Mouse (Mus musculus) testis, adult 2 months (tissue): Measurements from ENCODE around the gene Fam186a. TPM values are rescaled to one million over a fixed set of nuclear protein-coding genes. Genes with fewer than 3 reads are reported as not detected.
A peak's percentile ranks its signal among the peaks of the same experiment; 100 is the strongest.
"Not testable (repeated sequence)": the region's sequence is repeated elsewhere in the genome, so short reads cannot be mapped to it uniquely, and the experiment has no call there.

ENCODE experiments used
- H3K27ac ChIP-seq: fragments of 200-500 bp; 2 replicates; pipeline ENCODE4 v1.5.1; 2012; ENCODE audit warnings: low read depth, low read length; ENCODE audit not compliant: control insufficient read depth, insufficient read depth
- H3K27me3 ChIP-seq: fragments of 200-500 bp; 2 replicates; pipeline ENCODE4 v1.6.1; 2012; ENCODE audit warnings: mild to moderate bottlenecking, low read length, moderate library complexity; ENCODE audit not compliant: control insufficient read depth, insufficient read depth
- H3K36me3 ChIP-seq: fragments of 200-500 bp; 2 replicates; pipeline ENCODE4 v1.6.1; 2012; ENCODE audit warnings: mild to moderate bottlenecking, low read length; ENCODE audit not compliant: control insufficient read depth, insufficient read depth
- H3K4me1 ChIP-seq: fragments of 200-500 bp; 2 replicates; pipeline ENCODE4 v1.6.1; 2012; ENCODE audit warnings: low read length; ENCODE audit not compliant: control insufficient read depth, insufficient read depth
- H3K4me3 ChIP-seq: fragments of 200-500 bp; 2 replicates; pipeline ENCODE4 v1.5.1; 2012; ENCODE audit warnings: low read depth, mild to moderate bottlenecking, low read length, moderate library complexity, mixed read lengths; ENCODE audit not compliant: control insufficient read depth
- CTCF ChIP-seq: fragments of 200-500 bp; IDR thresholded peaks from 2 replicates; pipeline ENCODE4 v1.5.1; 2012; ENCODE audit warnings: low read depth, mild to moderate bottlenecking, inconsistent platforms, low read length, moderate library complexity; ENCODE audit not compliant: control insufficient read depth, insufficient read depth, insufficient replicate concordance
- POLR2A ChIP-seq: fragments of 200-500 bp; IDR thresholded peaks from 2 replicates; pipeline ENCODE4 v1.6.1; 2012; ENCODE audit warnings: low read depth, mild to moderate bottlenecking, inconsistent platforms, low read length, moderate library complexity; ENCODE audit not compliant: control insufficient read depth
- polyA plus RNA-seq: library from polyadenylated mRNA; depleted of rRNA; stranded (reverse); fragments of >200 nt; gene quantifications from 2 replicates; pipeline ENCODE4 v1.2.3, GENCODE M21; 2012; rRNA removed

Gene Fam186a
- polyA plus RNA-seq, 1 experiment, result 69.6 TPM

DNA sequence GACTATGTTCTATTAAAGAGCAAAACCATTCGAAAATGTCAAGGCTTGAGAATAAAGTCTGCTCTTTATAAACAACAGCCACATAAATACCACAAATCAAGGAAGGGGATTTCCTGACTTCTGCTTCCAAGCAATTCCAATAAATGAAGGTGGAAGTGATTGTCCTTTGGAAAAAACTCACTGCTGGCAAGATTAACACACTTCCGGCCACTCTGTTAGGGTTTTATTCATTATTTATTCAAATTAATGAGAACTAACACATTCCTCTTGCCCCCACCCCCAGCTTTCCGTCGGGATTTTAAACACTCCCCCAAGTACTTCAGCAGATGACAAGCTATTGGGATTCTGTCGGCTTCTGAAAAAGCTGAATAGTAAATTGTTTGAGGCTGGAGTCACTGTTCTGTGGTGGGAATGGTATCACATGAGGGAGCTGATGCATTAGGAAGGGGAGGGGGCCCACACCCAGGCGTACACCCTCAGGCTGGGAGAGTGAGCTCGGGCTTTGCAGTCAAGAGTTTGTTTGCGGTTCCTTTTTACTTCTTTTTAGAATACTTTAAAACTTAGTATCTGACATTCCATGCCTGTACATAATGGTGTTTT is 77.5 kb downstream of the Fam186a start:
- no peak for TF ChIP-seq POLR2A
- TF ChIP-seq CTCF, result no peak

DNA sequence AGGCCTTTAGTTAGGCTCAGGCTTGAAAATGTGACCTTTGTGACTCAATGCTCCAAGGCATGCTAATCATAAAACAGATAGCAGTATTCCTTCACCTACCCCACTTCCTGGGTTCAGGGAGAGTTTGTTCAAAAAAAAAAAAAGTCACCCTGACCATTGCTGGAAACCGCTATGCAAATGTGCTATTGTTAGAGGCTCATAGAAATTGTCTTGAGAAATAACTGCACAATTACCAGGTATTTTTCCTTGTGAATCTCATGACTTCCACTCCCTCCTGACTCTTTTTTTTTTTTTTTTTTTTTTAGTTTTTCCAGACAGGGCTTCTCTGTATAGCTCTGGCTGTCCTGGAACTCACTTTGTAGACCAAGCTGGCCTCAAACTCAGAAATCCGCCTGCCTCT is 79.7 kb downstream of the Fam186a start:
- H3K27ac ChIP-seq, H3K4me1 ChIP-seq, H3K4me3 ChIP-seq, H3K36me3 ChIP-seq, H3K27me3 ChIP-seq: not testable (repeated sequence)

More for the DNA sequence above, 77.5 kb downstream of the Fam186a start:
- Histone ChIP-seq H3K27me3 (no peaks in the 10 kb centered on the region), H3K36me3 (no peaks in the 10 kb centered on the region), H3K4me3 (no peak overlapping the region), H3K4me1 (peaks cover 4% of the 10 kb centered on the region), H3K27ac (no peak overlapping the region)

DNA sequence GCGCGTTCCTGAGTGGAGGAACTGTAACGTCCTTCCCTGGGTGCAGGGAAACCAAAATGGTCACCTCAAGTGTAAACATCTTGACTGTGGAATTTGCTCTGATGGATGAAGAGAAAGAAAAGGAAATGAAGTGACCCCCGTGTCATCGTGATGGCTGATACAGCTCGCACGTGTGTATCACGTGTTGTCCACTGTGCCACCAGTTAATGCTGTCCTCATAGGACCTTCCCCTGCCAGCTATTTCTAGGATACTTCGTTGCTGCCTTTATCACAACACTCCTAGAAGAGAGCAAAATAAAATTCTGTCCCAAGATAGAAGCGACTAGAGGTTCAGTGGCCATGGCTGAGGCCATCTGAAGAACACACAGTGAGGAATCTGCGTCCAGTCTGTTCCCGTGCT is 82.8 kb downstream of the Fam186a start:
- no peak for TF ChIP-seq CTCF
- no peak for TF ChIP-seq POLR2A
- no peaks in the 10 kb centered on the region for H3K36me3 ChIP-seq
- no peak overlapping the region for H3K27ac ChIP-seq
- no peak overlapping the region for H3K4me3 ChIP-seq
- no peaks in the 10 kb centered on the region for H3K4me1 ChIP-seq
- H3K27me3 ChIP-seq, result no peaks in the 10 kb centered on the region

DNA sequence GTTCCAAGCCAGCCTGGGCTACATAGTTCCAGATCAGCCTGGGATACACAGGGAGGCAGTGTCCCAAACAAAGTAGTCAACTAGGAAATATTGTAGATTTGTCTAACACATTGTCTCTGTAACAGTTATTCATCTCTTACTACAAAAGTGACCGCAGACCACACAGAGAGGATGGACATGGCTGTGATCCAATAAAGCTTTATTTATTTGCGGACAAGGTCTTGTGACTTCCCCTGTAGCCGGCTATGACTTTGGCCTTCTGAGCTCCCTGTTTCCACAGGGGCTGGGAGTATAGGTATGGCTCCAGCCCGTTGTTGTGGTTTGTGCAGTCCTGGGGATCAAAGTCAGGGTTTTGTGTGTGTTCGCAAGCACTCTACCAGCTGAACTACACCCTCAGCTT is 88.3 kb downstream of the Fam186a start:
- no peak overlapping the region for H3K27ac ChIP-seq
- H3K36me3 ChIP-seq, result no peaks in the 10 kb centered on the region
- H3K27me3 ChIP-seq, result no peaks in the 10 kb centered on the region
- H3K4me1 ChIP-seq, result peaks cover 9% of the 10 kb centered on the region
- no peak for TF ChIP-seq CTCF
- TF ChIP-seq POLR2A, result no peak
- no peak overlapping the region for H3K4me3 ChIP-seq

- Histone ChIP-seq H3K4me3 (peak within 1 kb of the TSS; percentile 87), H3K36me3 (no peaks in the 10 kb centered on the region), H3K27ac (peak within 1 kb of the TSS; percentile 42), H3K27me3 (no peaks in the 10 kb centered on the region), H3K4me1 (peaks cover 9% of the 10 kb centered on the region)
- TF ChIP-seq CTCF (no peak), POLR2A (peak; percentile 55; the same call in 1 of the 2 replicates)
Observed at GRCm38 (mm10) chr15:99875334-99875869, 91.5 kb downstream of the Fam186a start, which contains the start of gene Lima1. Lima1 (minus strand) TSS chr15:99875456.

- TF ChIP-seq CTCF (no peak), POLR2A (no peak)
- Histone ChIP-seq H3K27me3 (no peaks in the 10 kb centered on the region), H3K4me1 (peaks cover 9% of the 10 kb centered on the region), H3K4me3 (peak overlapping the region; percentile 87), H3K27ac (peak overlapping the region; percentile 12), H3K36me3 (no peaks in the 10 kb centered on the region)
Observed at GRCm38 (mm10) chr15:99874612-99875333, 92.1 kb downstream of the Fam186a start.

DNA sequence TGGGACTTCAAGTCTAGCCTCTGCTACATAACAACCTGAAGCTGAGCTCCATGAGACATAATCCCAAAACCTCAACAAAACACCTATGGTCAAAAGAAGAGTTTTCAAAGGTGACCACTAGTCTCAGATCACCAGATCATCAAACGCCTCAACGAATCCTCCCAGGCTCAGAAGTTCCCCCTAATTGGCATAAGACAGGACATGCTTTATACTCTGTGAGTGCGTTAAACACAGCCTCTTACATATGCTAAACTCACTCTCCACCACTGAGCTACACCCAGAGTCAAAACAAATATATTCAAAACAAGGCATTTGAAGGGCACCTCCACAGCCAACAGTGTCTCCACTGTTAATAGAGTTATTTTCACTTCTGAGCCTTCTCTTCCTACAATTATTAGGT is 94.3 kb downstream of the Fam186a start:
- H3K4me3 ChIP-seq, result no peak overlapping the region
- H3K4me1 ChIP-seq, result peaks cover 11% of the 10 kb centered on the region
- no peaks in the 10 kb centered on the region for H3K36me3 ChIP-seq
- TF ChIP-seq POLR2A (no peak), CTCF (no peak)
- H3K27ac ChIP-seq, result no peak overlapping the region
- no peaks in the 10 kb centered on the region for H3K27me3 ChIP-seq

Other genes with a start within 250 kb of the Fam186a start
- gene Gpd1, start 249.5 kb downstream of the Fam186a start, polyA plus RNA-seq, result 16.6 and 16.9 TPM in 2 replicates
- 50.5 and 51.6 TPM in 2 replicates for gene Cox14, start 241.4 kb downstream of the Fam186a start, polyA plus RNA-seq
- gene Cers5, start 194.2 kb downstream of the Fam186a start, polyA plus RNA-seq, result 19.4 and 23.4 TPM in 2 replicates
- gene Lima1, start 91.6 kb downstream of the Fam186a start, polyA plus RNA-seq, result 3.8 and 4.1 TPM in 2 replicates
- gene Larp4, start 3.0 kb upstream of the Fam186a start, polyA plus RNA-seq, result 30.1 and 37.9 TPM in 2 replicates
- gene Dip2b, start 71.6 kb upstream of the Fam186a start, polyA plus RNA-seq, result 20.3 and 20.7 TPM in 2 replicates